Mouse (Mus musculus) myocyte (in vitro differentiated cells): ENCODE measurements around the gene Acsbg1. TPM values are rescaled to one million over a fixed set of nuclear protein-coding genes. Genes with fewer than 3 reads are reported as not detected.

ENCODE experiments used
- H3K27me3 ChIP-seq: one replicate; pipeline ENCODE4 v1.6.1; 2011; ENCODE audit not compliant: control insufficient read depth, insufficient read depth, insufficient read length
- H3K36me3 ChIP-seq: one replicate; pipeline ENCODE4 v1.6.1; 2011; ENCODE audit not compliant: control insufficient read depth, insufficient read depth
- H3K4me2 ChIP-seq: one replicate; pipeline ENCODE4 v1.6.1; 2011; ENCODE audit warnings: low read depth, control low read depth
- H3K4me3 ChIP-seq: one replicate; pipeline ENCODE4 v1.5.1; 2011; ENCODE audit warnings: mild to moderate bottlenecking, control low read depth, moderate library complexity
- H3K79me2 ChIP-seq: one replicate; pipeline ENCODE4 v1.6.1; 2011; ENCODE audit not compliant: control insufficient read depth, insufficient read depth
- H3ac ChIP-seq: one replicate; pipeline ENCODE4 v1.6.1; 2011; ENCODE audit not compliant: control insufficient read depth, insufficient read length
- CEBPB ChIP-seq: IDR thresholded peaks from 2 replicates; pipeline ENCODE4 v1.6.1; 2011; ENCODE audit warnings: mild to moderate bottlenecking, moderate library complexity; ENCODE audit not compliant: poor library complexity, insufficient read depth, severe bottlenecking
- E2F4 ChIP-seq: IDR thresholded peaks from one replicate; pipeline ENCODE4 v1.6.1; 2011; ENCODE audit warnings: mild to moderate bottlenecking, control low read depth, moderate library complexity; ENCODE audit not compliant: insufficient read depth
- MAX ChIP-seq: IDR thresholded peaks from one replicate; pipeline ENCODE4 v1.6.1; 2011; ENCODE audit warnings: low read depth, mild to moderate bottlenecking, control low read depth
- MYOD1 ChIP-seq, 3 experiments: IDR thresholded peaks; one replicate each; pipeline ENCODE4 v1.6.1; 2011; ENCODE audit warnings: control low read depth in 2 of 3, low read depth in 2 of 3, mild to moderate bottlenecking in 2 of 3, moderate library complexity in 1 of 3; ENCODE audit not compliant: insufficient read length in 2 of 3, control insufficient read depth in 1 of 3
- MYOG ChIP-seq, 3 experiments: IDR thresholded peaks; one replicate each; pipeline ENCODE4 v1.6.1; 2011; ENCODE audit warnings: control low read depth in 2 of 3, low read depth in 2 of 3, mild to moderate bottlenecking in 2 of 3; ENCODE audit not compliant: insufficient read length in 2 of 3, control insufficient read depth in 1 of 3, insufficient read depth in 1 of 3
- POLR2A ChIP-seq: IDR thresholded peaks from one replicate; pipeline ENCODE4 v1.6.1; 2011; ENCODE audit warnings: low read depth, mild to moderate bottlenecking, control low read depth, moderate library complexity; ENCODE audit not compliant: insufficient read length
- POLR2AphosphoS2 ChIP-seq: IDR thresholded peaks from one replicate; pipeline ENCODE4 v1.6.1; 2011; ENCODE audit warnings: low read depth, control low read depth; ENCODE audit not compliant: insufficient read length
- REST ChIP-seq: IDR thresholded peaks from one replicate; pipeline ENCODE4 v1.6.1; 2011; ENCODE audit warnings: mild to moderate bottlenecking, control low read depth, moderate library complexity; ENCODE audit not compliant: insufficient read depth, insufficient read length
- SRF ChIP-seq: IDR thresholded peaks from one replicate; pipeline ENCODE4 v1.6.1; 2011; ENCODE audit warnings: low read depth; ENCODE audit not compliant: control insufficient read depth, insufficient read length
- TCF12 ChIP-seq: IDR thresholded peaks from one replicate; pipeline ENCODE4 v1.6.1; 2011; ENCODE audit warnings: mild to moderate bottlenecking, control low read depth; ENCODE audit not compliant: poor library complexity, insufficient read depth, severe bottlenecking
- TCF3 ChIP-seq: IDR thresholded peaks from one replicate; pipeline ENCODE4 v1.6.1; 2011; ENCODE audit warnings: low read depth, control low read depth; ENCODE audit not compliant: insufficient read length
- USF1 ChIP-seq: IDR thresholded peaks from one replicate; pipeline ENCODE4 v1.6.1; 2011; ENCODE audit warnings: low read depth, mild to moderate bottlenecking, control low read depth, moderate library complexity
- polyA plus RNA-seq: library from polyadenylated mRNA; unstranded; fragments of >200 nt; fragmentation: generic; extraction: Trizol; gene quantifications from one replicate; pipeline ENCODE4 v1.2.1, GENCODE M21; 2012; ENCODE audit warnings: missing spikeins

Gene Acsbg1
- polyA plus RNA-seq, 1 experiment, result 48.0 TPM

- TF ChIP-seq MYOG (IDR thresholded peaks at IDR 0.05; ENCODE audit: control insufficient read depth in 1 of 3, insufficient read depth in 1 of 3, insufficient read length in 2 of 3, low read depth in 2 of 3) (no peak), TCF3 (no peak), CEBPB (no peak), SRF (no peak), USF1 (no peak), POLR2AphosphoS2 (no peak), POLR2A (no peak), TCF12 (no peak), MAX (no peak), MYOD1 (IDR thresholded peaks at IDR 0.05; ENCODE audit: control insufficient read depth in 1 of 3, insufficient read length in 2 of 3, low read depth in 2 of 3) (no peak)
- Histone ChIP-seq H3K4me3 (no peak overlapping the region), H3K79me2 (no peaks in the 10 kb centered on the region), H3ac (no peak overlapping the region), H3K4me2 (no peak overlapping the region), H3K27me3 (no peaks in the 10 kb centered on the region), H3K36me3 (no peaks in the 10 kb centered on the region)
These were observed 2.9 kb downstream of the Acsbg1 start for GRCm38 (mm10) chr9:54658773-54659172.

- Histone ChIP-seq H3K4me2 (no peak overlapping the region), H3ac (no peak overlapping the region), H3K27me3 (no peaks in the 10 kb centered on the region), H3K79me2 (no peaks in the 10 kb centered on the region), H3K4me3 (no peak overlapping the region), H3K36me3 (no peaks in the 10 kb centered on the region)
- no peak for TF ChIP-seq TCF3
- TF ChIP-seq MYOD1 (IDR thresholded peaks at IDR 0.05; ENCODE audit: control insufficient read depth in 1 of 3, insufficient read length in 2 of 3, low read depth in 2 of 3), result no peak
- TF ChIP-seq USF1, result no peak
- no peak for TF ChIP-seq TCF12
- no peak for TF ChIP-seq MYOG (IDR thresholded peaks at IDR 0.05; ENCODE audit: control insufficient read depth in 1 of 3, insufficient read depth in 1 of 3, insufficient read length in 2 of 3, low read depth in 2 of 3)
- no peak for TF ChIP-seq POLR2A
- no peak for TF ChIP-seq REST
- no peak for TF ChIP-seq CEBPB
- no peak for TF ChIP-seq MAX
These were observed 5.3 kb downstream of the Acsbg1 start for GRCm38 (mm10) chr9:54656402-54656801.

GRCm38 (mm10) chr9:54655846-54656245 is 5.8 kb downstream of the Acsbg1 start:
- Histone ChIP-seq H3K36me3 (no peaks in the 10 kb centered on the region), H3ac (no peak overlapping the region), H3K27me3 (no peaks in the 10 kb centered on the region), H3K4me2 (no peak overlapping the region), H3K4me3 (no peak overlapping the region), H3K79me2 (no peaks in the 10 kb centered on the region)
- TF ChIP-seq SRF (no peak), MYOD1 (IDR thresholded peaks at IDR 0.05; ENCODE audit: control insufficient read depth in 1 of 3, insufficient read length in 2 of 3, low read depth in 2 of 3) (no peak), CEBPB (no peak), REST (no peak), USF1 (no peak), TCF3 (no peak), E2F4 (no peak), TCF12 (no peak), MAX (no peak), POLR2AphosphoS2 (no peak), POLR2A (no peak), MYOG (IDR thresholded peaks at IDR 0.05; ENCODE audit: control insufficient read depth in 1 of 3, insufficient read depth in 1 of 3, insufficient read length in 2 of 3, low read depth in 2 of 3) (no peak)

- H3K4me3 ChIP-seq, result no peak overlapping the region
- TF ChIP-seq MAX (no peak), TCF3 (no peak), SRF (no peak), TCF12 (no peak), MYOG (IDR thresholded peaks at IDR 0.05; ENCODE audit: control insufficient read depth in 1 of 3, insufficient read depth in 1 of 3, insufficient read length in 2 of 3, low read depth in 2 of 3) (no peak), REST (no peak), CEBPB (no peak), USF1 (no peak), POLR2AphosphoS2 (no peak), POLR2A (no peak), MYOD1 (IDR thresholded peaks at IDR 0.05; ENCODE audit: control insufficient read depth in 1 of 3, insufficient read length in 2 of 3, low read depth in 2 of 3) (no peak)
- H3ac ChIP-seq, result no peak overlapping the region
These were observed 8.9 kb downstream of the Acsbg1 start for GRCm38 (mm10) chr9:54652778-54653177.

More at GRCm38 (mm10) chr9:54652778-54653177, 8.9 kb downstream of the Acsbg1 start:
- H3K27me3 ChIP-seq, result no peaks in the 10 kb centered on the region
- H3K36me3 ChIP-seq, result no peaks in the 10 kb centered on the region
- H3K4me2 ChIP-seq, result no peak overlapping the region
- no peaks in the 10 kb centered on the region for H3K79me2 ChIP-seq
